Mouse (Mus musculus) ZHBTc4 (cell line): ENCODE measurements at regions not wholly inside any gene's neighbourhood (a gene's known extent, or its start where the extent isn't known, plus 50 kb on each side); places are given as distances from the start of the nearest gene placed in this dataset.
A peak's percentile ranks its signal among the peaks of the same experiment; 100 is the strongest.
"Not testable (repeated sequence)": the region's sequence is repeated elsewhere in the genome, so short reads cannot be mapped to it uniquely, and the experiment has no call there.

Experiments used
- DNase-seq: peaks from one replicate; pipeline ENCODE4 v3.0.0-alpha.2; 2011; ENCODE audit warnings: low read depth, low spot score

GRCm38 (mm10) chr1:80969927-80970326, 106.8 kb upstream of the Nyap2 start:
- DNase-seq = no peak

- no peak for DNase-seq
Measured at GRCm38 (mm10) chr1:80969194-80969593, 107.6 kb upstream of the Nyap2 start.

DNA sequence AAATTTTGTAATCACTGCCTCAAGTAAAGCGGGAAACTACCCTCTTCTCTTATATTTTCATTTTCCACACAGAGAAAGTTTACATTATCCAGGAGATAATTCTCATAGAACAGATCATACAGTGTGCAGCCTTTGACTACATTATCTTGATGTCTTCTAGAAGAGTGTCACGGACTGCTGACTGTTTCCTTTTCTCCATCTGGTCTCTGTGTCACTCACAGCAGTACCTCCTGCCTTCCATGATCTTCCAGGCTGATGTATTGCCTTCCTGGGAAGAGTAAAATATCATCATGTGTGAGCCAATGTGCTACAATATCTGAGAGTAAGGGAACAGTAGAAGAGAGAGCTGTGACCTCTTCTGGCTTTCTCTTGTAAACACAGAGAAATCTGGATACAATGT, 111.0 kb upstream of the Nyap2 start:
- DNase-seq = no peak

GRCm38 (mm10) chr1:80964376-80964775, 112.4 kb upstream of the Nyap2 start:
- no peak for DNase-seq

- DNase-seq = no peak
Measured at GRCm38 (mm10) chr1:80963838-80964237, 112.9 kb upstream of the Nyap2 start.

DNA sequence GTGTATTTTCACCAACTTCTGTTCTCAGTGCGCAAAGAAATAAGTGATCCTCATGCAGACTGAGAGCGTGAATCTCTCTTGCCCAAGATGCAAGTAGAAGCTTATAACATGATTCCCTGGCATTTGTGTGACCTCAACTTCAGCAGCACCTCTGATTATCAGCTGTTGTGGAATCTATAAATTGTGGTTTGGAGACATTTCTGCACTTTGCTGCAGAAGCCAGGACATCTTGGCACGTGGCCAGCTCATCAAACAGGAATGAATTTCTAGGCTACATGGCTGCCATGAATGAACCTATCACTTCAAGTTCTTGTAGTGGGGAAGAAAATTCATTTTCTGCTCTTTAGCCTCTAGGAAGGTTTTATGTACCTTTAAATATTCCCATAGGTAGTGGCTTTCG, 126.3 kb upstream of the Nyap2 start:
- DNase-seq = no peak

- not testable (repeated sequence) for DNase-seq
Measured at GRCm38 (mm10) chr1:80946049-80946448, 130.7 kb upstream of the Nyap2 start.

GRCm38 (mm10) chr1:80939372-80939771, 137.4 kb upstream of the Nyap2 start:
- DNase-seq = no peak

GRCm38 (mm10) chr1:80899281-80899680, 141.0 kb upstream of the Dock10 start:
- DNase-seq = no peak

GRCm38 (mm10) chr1:80874140-80874849, 116.0 kb upstream of the Dock10 start:
- DNase-seq = no peak

DNA sequence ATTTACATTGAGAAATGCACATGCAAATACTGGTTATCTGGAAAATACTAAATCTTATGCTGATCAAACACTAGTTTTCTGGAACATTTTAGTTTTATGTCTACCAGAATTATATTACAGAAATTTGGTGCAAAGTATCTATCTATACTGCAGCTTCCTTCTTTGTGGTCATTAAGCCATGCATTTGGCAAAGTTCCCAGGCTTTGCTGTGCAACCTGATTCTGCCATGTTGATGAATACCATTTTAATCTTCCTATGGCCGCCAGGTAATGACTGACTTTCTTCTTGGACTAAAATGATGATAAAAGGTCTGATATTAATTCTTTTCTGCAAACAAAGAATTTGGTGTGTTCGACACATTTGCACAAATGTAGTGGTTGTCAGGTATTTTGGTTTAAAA, 115.3 kb upstream of the Dock10 start:
- no peak for DNase-seq

- no peak for DNase-seq
Measured at GRCm38 (mm10) chr1:80868805-80869204, 110.5 kb upstream of the Dock10 start.

DNA sequence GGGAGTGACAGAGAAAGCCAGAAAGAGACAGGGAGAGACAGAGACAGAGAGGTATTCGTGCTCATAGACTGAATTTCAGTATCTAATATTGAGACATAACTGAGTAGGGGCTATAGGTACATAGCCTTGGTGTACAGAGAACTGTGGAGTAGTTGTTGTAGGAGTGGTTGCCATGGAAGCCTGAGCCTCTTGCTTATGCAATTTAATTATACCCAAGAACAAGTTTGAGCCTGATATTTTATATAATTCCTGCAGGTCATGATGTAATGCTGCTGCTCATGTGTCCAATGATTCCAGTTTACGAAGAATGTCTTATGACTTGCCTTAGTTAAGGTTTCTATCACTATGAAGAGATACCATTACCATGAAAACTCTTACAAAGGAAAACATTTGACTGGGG, 98.7 kb upstream of the Dock10 start:
- DNase-seq = no peak

- no peak for DNase-seq
Measured at GRCm38 (mm10) chr1:80854945-80855656, 96.8 kb upstream of the Dock10 start.

DNA sequence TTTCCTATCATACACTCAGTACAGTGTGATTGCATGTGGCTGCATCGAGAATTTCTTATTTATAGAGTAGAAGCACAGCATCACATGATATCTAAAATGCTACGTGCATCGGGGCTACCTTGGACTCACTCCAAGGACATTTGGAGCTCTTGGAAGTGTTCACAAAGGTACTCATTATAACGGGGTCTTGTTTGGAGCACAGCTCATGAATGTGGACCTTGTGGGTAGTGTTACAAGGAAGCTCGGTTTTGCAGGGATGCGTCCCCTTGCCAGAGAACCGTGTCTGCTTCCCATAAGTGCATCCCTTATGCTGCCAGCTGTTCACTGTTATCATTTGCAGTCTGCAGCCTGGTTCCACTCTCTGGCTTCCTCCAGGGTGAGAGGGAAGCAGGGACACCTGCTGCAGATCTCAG, 96.0 kb upstream of the Dock10 start:
- no peak for DNase-seq

DNA sequence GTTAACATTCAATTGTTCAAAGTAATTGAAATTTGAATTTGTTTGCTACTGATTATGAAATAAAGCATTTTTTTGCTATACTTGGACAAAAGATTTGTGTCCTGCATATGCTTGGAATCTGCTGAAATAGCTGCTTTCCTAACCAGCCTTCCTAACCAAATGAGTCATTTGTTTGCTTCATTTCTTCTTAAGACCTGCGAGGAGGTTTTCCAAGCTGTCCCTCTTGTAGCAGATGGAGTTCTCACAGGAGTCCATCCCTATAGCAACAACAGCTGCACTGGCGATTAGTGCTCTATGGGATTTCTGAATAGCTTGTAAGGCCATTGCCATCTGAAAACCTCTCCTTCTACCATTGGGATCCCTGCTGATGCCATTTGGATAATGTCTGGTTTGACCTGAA, 94.4 kb upstream of the Dock10 start:
- DNase-seq = no peak

DNA sequence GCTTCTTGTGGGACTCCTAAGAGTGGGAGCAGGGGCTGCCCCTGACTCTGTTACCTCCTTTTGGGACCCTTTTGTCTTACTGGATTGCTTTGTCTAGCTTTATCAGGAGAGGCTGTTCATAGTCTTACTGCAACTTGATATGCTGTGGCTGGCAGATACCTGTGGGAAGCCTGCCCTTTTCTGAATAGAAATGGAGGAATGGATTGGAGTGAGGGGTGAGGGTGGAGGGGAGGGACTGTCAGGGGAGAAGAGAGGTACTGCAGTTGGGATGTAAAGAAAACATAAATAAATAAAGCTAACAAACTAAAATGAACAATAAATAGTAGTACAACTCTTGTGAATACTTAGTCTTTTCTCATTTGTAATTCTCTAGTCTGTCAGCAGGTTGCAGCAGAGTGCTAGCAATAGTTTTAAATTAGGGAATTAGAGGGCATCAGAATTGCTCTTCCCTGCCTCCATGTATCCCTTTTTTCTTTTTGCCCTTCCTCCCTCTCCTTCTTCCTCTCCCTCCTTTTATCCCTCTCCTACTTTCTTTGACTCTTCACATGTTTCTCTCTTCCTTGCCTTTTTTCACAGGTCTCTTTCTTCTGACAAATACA, 72.0 kb upstream of the Dock10 start:
- DNase-seq = peak; percentile 2

DNA sequence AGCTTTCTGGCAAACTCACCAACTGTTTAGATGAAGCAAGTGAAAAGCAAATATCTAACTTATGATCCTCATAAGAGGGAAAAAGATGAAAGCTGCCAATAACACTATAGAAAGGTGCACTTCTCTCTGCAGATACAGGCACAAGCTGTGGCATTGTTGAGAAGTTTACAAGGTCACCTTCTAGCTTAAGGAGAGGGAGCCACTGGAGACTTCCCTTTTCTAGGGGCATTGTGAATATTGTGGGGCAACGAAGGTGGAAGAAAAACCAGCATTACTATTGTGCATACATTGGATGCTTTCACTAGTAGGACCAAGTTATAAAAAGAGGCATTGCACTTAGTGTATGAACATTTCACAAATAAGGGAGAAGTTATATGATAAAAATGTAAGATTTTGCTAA, 68.1 kb upstream of the Dock10 start:
- no peak for DNase-seq

DNA sequence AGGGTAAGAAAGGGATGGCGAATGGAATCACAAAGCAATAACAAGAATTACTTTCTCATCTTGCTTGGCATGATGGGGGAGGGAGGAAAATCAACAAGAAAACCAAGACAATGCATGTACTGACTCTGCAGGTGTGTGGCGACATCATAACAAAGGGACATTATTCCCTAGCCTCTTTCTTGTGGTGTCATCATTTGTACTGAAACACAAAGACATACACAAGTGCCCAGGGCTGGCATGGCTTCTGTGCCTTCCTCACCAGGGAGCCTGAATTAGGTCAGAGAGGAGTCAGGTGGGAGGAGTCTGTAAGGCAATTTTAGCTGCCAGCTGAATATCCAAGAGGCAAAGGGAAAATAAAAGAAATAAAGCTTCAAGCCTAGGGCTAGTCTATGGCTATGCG, 65.6 kb upstream of the Dock10 start:
- DNase-seq = peak; percentile 2

- no peak for DNase-seq
Measured at GRCm38 (mm10) chr1:80822185-80822584, 63.9 kb upstream of the Dock10 start.

DNA sequence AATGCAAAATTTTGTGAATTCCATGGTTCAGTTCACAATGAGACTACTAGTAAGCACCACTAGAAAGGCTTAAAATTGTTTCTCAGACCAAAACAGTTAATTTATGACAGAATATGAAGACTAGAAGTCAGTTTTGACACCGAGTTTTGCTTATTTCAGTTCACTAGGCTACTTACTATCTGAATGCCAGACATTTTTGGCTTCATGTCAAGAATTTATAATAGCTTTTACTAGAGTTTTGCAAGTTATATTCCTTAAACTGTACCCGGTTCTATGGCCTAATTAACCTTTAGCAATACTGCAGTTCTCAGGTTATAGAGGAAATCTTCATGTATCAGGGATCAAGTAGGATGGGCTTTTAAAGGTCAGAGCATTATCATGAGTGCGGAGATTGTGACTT, 54.6 kb upstream of the Dock10 start:
- DNase-seq = no peak
